13 mouse cellular contexts compared by ENCODE assay signal in genomic region chr17:80683041-80683440, GRCm38 (mm10).
"Had no signal": no experiment of that assay in that cellular context is flagged by ENCODE, and none has a peak within 500 bp of the region (broad histone marks: within the 10 kb centered on the region; RNA-seq: fewer than 3 reads in every experiment).

No protein-coding gene starts in this region.

- H3K9me3 ChIP-seq: limb, embryonic 12.5 days; liver, embryonic 13.5 days; midbrain, embryonic 12.5 days; neural tube, embryonic 15.5 days had no signal

- DNase-seq: kidney, adult 9 months; kidney, postnatal 36 days; layer of hippocampus, adult 9-11 months; layer of hippocampus, postnatal 36 days; liver, embryonic 13.5 days; lung, adult 18-20 months; right cerebral cortex, adult 18-20 months; right cerebral cortex, postnatal 25 days; thymus, postnatal 14 days had no signal

- H3K4me2 ChIP-seq: limb, embryonic 12.5 days; liver, embryonic 13.5 days; midbrain, embryonic 12.5 days; neural tube, embryonic 15.5 days had no signal

- H3K27ac ChIP-seq: limb, embryonic 12.5 days; liver, embryonic 13.5 days; midbrain, embryonic 12.5 days; neural tube, embryonic 15.5 days had no signal

- H3K9ac ChIP-seq: limb, embryonic 12.5 days; liver, embryonic 13.5 days; midbrain, embryonic 12.5 days; neural tube, embryonic 15.5 days had no signal

- H3K4me1 ChIP-seq: liver, embryonic 13.5 days had no signal

- H3K4me3 ChIP-seq: limb, embryonic 12.5 days; liver, embryonic 13.5 days; midbrain, embryonic 12.5 days; myocyte; neural tube, embryonic 15.5 days had no signal

- H3K36me3 ChIP-seq: liver, embryonic 13.5 days; midbrain, embryonic 12.5 days; neural tube, embryonic 15.5 days had no signal

- H3K27me3 ChIP-seq: limb, embryonic 12.5 days; liver, embryonic 13.5 days; midbrain, embryonic 12.5 days; neural tube, embryonic 15.5 days had no signal
